Mouse (Mus musculus): Measurements from ENCODE around the gene Crebl2. TPM values are rescaled to one million over a fixed set of nuclear protein-coding genes. Genes with fewer than 3 reads are reported as not detected.

Gene Crebl2
- total and polyA plus RNA-seq, 3 experiments: 1.5 to 3.7 TPM; not detected in 1

DNA sequence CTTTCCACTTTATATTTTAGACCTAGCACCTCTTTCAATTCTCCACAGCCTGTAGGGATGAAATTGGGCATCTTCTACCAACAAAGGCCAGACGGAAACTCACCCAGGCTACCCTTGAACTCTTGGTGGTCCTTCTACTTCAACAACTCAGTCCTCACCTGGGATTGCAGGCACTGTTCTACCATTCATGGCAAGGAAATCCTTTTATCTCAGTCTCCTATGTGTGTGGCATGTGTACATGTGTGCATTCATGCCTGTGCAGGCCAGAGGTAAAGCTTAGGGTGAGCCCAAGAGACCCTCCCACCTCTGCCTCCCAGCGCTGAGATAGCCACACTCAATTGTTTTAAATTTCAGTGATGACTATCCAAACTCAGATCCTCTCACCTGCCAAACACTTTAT is 55.6 kb downstream of the Crebl2 start:
- Histone ChIP-seq H3K36me3 (ENCODE audit: control insufficient read depth in 1 of 2, insufficient read depth in 2 of 2, low read length in 2 of 2) (no peaks in the 10 kb centered on the region), H3K4me1 (ENCODE audit: control insufficient read depth in 1 of 2, insufficient read depth in 2 of 2, low read length in 2 of 2) (no peaks in the 10 kb centered on the region), H3K27ac (ENCODE audit: control insufficient read depth, low read depth, low read length) (no peak overlapping the region), H3K9me3 (replicated peaks; ENCODE audit: insufficient read depth, low read length) (no peaks in the 10 kb centered on the region), H3K4me3 (ENCODE audit: control insufficient read depth in 1 of 2, insufficient read depth in 1 of 2, low read depth in 2 of 2, low read length in 2 of 2) (no peak overlapping the region), H3K9ac (ENCODE audit: control insufficient read depth, low read depth, low read length, poor library complexity, severe bottlenecking) (no peak overlapping the region), H3K79me2 (ENCODE audit: control insufficient read depth, insufficient read depth, low read length, poor library complexity) (no peaks in the 10 kb centered on the region), H3K27me3 (ENCODE audit: control insufficient read depth in 1 of 2, insufficient read depth in 2 of 2, low read length in 2 of 2) (no peaks in the 10 kb centered on the region)
- TF ChIP-seq CTCF (IDR thresholded peaks at IDR 0.05 in 2 of 3, conservative IDR thresholded peaks at IDR 0.05 in 1 of 3; ENCODE audit: control insufficient read depth in 1 of 3, insufficient read depth in 1 of 3, low read depth in 2 of 3, low read length in 3 of 3, poor library complexity in 1 of 3, severe bottlenecking in 1 of 3): no peak
- no peak for TF ChIP-seq TBP (IDR thresholded peaks at IDR 0.05; ENCODE audit: low read depth, low read length)
- no peak for TF ChIP-seq CHD1 (IDR thresholded peaks at IDR 0.05; ENCODE audit: low read depth, low read length)
- no peak for TF ChIP-seq USF1 (IDR thresholded peaks at IDR 0.05; ENCODE audit: low read depth, low read length)
- no peak for TF ChIP-seq GABPA (IDR thresholded peaks at IDR 0.05; ENCODE audit: low read depth, low read length)
- TF ChIP-seq ZNF384 (IDR thresholded peaks at IDR 0.05; ENCODE audit: low read depth, low read length): no peak
- TF ChIP-seq MEF2A (IDR thresholded peaks at IDR 0.05; ENCODE audit: extremely low read depth, insufficient replicate concordance, low read depth, low read length, poor library complexity, severe bottlenecking): no peak
- TF ChIP-seq CHD2 (IDR thresholded peaks at IDR 0.05; ENCODE audit: low read length): no peak
- TF ChIP-seq POLR2A (IDR thresholded peaks at IDR 0.05; ENCODE audit: control insufficient read depth in 1 of 2, insufficient read depth in 1 of 2, low read depth in 1 of 2, low read length in 2 of 2, poor library complexity in 1 of 2): no peak
- no peak for TF ChIP-seq ETS1 (IDR thresholded peaks at IDR 0.05; ENCODE audit: low read depth, low read length)
- TF ChIP-seq E2F4 (IDR thresholded peaks at IDR 0.05; ENCODE audit: borderline replicate concordance, low read depth, low read length): no peak
- TF ChIP-seq TCF12 (IDR thresholded peaks at IDR 0.05; ENCODE audit: low read depth, low read length): no peak
- no peak for TF ChIP-seq UBTF (IDR thresholded peaks at IDR 0.05; ENCODE audit: borderline replicate concordance, insufficient read depth, low read depth, low read length)
- no peak for TF ChIP-seq GATA1 (IDR thresholded peaks at IDR 0.05; ENCODE audit: low read depth, low read length)
- TF ChIP-seq MYC (IDR thresholded peaks at IDR 0.05; ENCODE audit: low read depth, low read length): no peak
- TF ChIP-seq KAT2A (conservative IDR thresholded peaks at IDR 0.05; ENCODE audit: low read depth, low read length): no peak
- no peak for TF ChIP-seq EP300 (IDR thresholded peaks at IDR 0.05; ENCODE audit: low read depth in 1 of 2, low read length in 2 of 2)
- no peak for TF ChIP-seq USF2 (IDR thresholded peaks at IDR 0.05; ENCODE audit: borderline replicate concordance in 1 of 2, insufficient read depth in 1 of 2, low read depth in 1 of 2, low read length in 2 of 2)
- TF ChIP-seq RCOR1 (IDR thresholded peaks at IDR 0.05; ENCODE audit: low read depth, low read length): no peak
- no peak for TF ChIP-seq ZKSCAN1 (IDR thresholded peaks at IDR 0.05; ENCODE audit: low read depth, low read length)
- DNase-seq (ENCODE audit: low read depth, low spot score): no peak

DNA sequence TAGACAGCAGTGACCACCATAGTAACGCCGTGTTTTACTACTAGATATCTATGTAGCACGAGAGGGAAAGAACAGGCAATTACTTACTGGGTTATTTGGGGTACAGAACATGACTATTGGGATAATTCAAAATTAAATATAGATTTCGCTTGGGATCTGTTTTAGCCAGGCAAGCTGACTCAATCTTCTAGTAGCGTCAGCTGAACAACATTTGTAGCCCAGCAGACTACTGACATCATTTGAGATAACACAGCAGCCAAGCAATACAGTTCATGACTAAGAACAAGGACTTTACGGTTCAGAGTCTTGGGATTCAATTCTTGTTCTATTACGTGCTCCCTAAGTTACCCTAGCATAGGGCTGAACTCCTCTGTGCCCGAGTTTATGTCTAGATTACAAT is 56.5 kb downstream of the Crebl2 start:
- Histone ChIP-seq H3K4me3 (ENCODE audit: control insufficient read depth in 1 of 2, insufficient read depth in 1 of 2, low read depth in 2 of 2, low read length in 2 of 2) (no peak overlapping the region), H3K27me3 (ENCODE audit: control insufficient read depth in 1 of 2, insufficient read depth in 2 of 2, low read length in 2 of 2) (no peaks in the 10 kb centered on the region), H3K27ac (ENCODE audit: control insufficient read depth, low read depth, low read length) (no peak overlapping the region), H3K9ac (ENCODE audit: control insufficient read depth, low read depth, low read length, poor library complexity, severe bottlenecking) (no peak overlapping the region), H3K9me3 (replicated peaks; ENCODE audit: insufficient read depth, low read length) (no peaks in the 10 kb centered on the region), H3K79me2 (ENCODE audit: control insufficient read depth, insufficient read depth, low read length, poor library complexity) (no peaks in the 10 kb centered on the region), H3K36me3 (ENCODE audit: control insufficient read depth in 1 of 2, insufficient read depth in 2 of 2, low read length in 2 of 2) (peaks cover 0 to 3% of the 10 kb centered on the region in 2 experiments; a peak in 2 of 4 replicates), H3K4me1 (ENCODE audit: control insufficient read depth in 1 of 2, insufficient read depth in 2 of 2, low read length in 2 of 2) (no peaks in the 10 kb centered on the region; a peak in 1 of 4 replicates)
- no peak for DNase-seq (ENCODE audit: low read depth, low spot score)
- no peak for TF ChIP-seq MAZ (IDR thresholded peaks at IDR 0.05; ENCODE audit: low read depth, low read length)
- no peak for TF ChIP-seq NRF1 (IDR thresholded peaks at IDR 0.05; ENCODE audit: insufficient read depth, low read depth, low read length, poor library complexity, severe bottlenecking)
- TF ChIP-seq ZNF384 (IDR thresholded peaks at IDR 0.05; ENCODE audit: low read depth, low read length): no peak
- no peak for TF ChIP-seq NELFE (IDR thresholded peaks at IDR 0.05; ENCODE audit: low read depth, low read length)
- no peak for TF ChIP-seq ZC3H11A (IDR thresholded peaks at IDR 0.05; ENCODE audit: low read depth, low read length)
- TF ChIP-seq UBTF (IDR thresholded peaks at IDR 0.05; ENCODE audit: borderline replicate concordance, insufficient read depth, low read depth, low read length): no peak
- TF ChIP-seq POLR2A (IDR thresholded peaks at IDR 0.05; ENCODE audit: control insufficient read depth in 1 of 2, insufficient read depth in 1 of 2, low read depth in 1 of 2, low read length in 2 of 2, poor library complexity in 1 of 2): no peak
- no peak for TF ChIP-seq E2F4 (IDR thresholded peaks at IDR 0.05; ENCODE audit: borderline replicate concordance, low read depth, low read length)
- TF ChIP-seq MAX (IDR thresholded peaks at IDR 0.05; ENCODE audit: low read length): no peak
- no peak for TF ChIP-seq USF2 (IDR thresholded peaks at IDR 0.05; ENCODE audit: borderline replicate concordance in 1 of 2, insufficient read depth in 1 of 2, low read depth in 1 of 2, low read length in 2 of 2)
- no peak for TF ChIP-seq RAD21 (IDR thresholded peaks at IDR 0.05; ENCODE audit: low read depth, low read length)
- no peak for TF ChIP-seq EP300 (IDR thresholded peaks at IDR 0.05; ENCODE audit: low read depth in 1 of 2, low read length in 2 of 2)
- no peak for TF ChIP-seq MYC (IDR thresholded peaks at IDR 0.05; ENCODE audit: low read depth, low read length)
- TF ChIP-seq MEF2A (IDR thresholded peaks at IDR 0.05; ENCODE audit: extremely low read depth, insufficient replicate concordance, low read depth, low read length, poor library complexity, severe bottlenecking): no peak
- no peak for TF ChIP-seq CHD2 (IDR thresholded peaks at IDR 0.05; ENCODE audit: low read length)
- no peak for TF ChIP-seq TCF12 (IDR thresholded peaks at IDR 0.05; ENCODE audit: low read depth, low read length)
- no peak for TF ChIP-seq JUND (IDR thresholded peaks at IDR 0.05; ENCODE audit: low read depth, low read length)
